Mouse (Mus musculus) 3T3-L1 (cell line): ENCODE results near the gene Cxcr3.

Source experiments
- DNase-seq: peaks from one replicate; pipeline ENCODE4 v3.0.0-alpha.2; 2015; ENCODE audit warnings: low read depth, low spot score

Cxcr3 gene

GRCm38 (mm10) chrX:101733828-101734319, at the start of gene Cxcr3:
Cxcr3 (minus strand) TSS chrX:101734269.
- no peak for DNase-seq

GRCm38 (mm10) chrX:101772035-101772434, 38.0 kb upstream of the Cxcr3 start:
- DNase-seq: peak; percentile 69

GRCm38 (mm10) chrX:101770307-101770706, 36.2 kb upstream of the Cxcr3 start:
- DNase-seq: no peak

GRCm38 (mm10) chrX:101769478-101769877, 35.4 kb upstream of the Cxcr3 start:
- DNase-seq: no peak

GRCm38 (mm10) chrX:101767280-101767679, 33.2 kb upstream of the Cxcr3 start:
- peak; percentile 3 for DNase-seq

GRCm38 (mm10) chrX:101765111-101765510, 31.0 kb upstream of the Cxcr3 start:
- DNase-seq: peak; percentile 12

- no peak for DNase-seq
These were observed 30.6 kb upstream of the Cxcr3 start for GRCm38 (mm10) chrX:101764621-101765020.

- no peak for DNase-seq
These were observed 20.4 kb upstream of the Cxcr3 start for GRCm38 (mm10) chrX:101754478-101754877.

- no peak for DNase-seq
These were observed 16.1 kb upstream of the Cxcr3 start for GRCm38 (mm10) chrX:101750144-101750543.

- no peak for DNase-seq
These were observed 7.0 kb upstream of the Cxcr3 start for GRCm38 (mm10) chrX:101741064-101741433.

- DNase-seq: no peak
These were observed 6.4 kb upstream of the Cxcr3 start for GRCm38 (mm10) chrX:101740335-101741063.

- no peak for DNase-seq
These were observed 3.1 kb upstream of the Cxcr3 start for GRCm38 (mm10) chrX:101737201-101737600.

- DNase-seq: no peak
These were observed 912 bp upstream of the Cxcr3 start for GRCm38 (mm10) chrX:101734981-101735380.

GRCm38 (mm10) chrX:101733288-101733687, 781 bp downstream of the Cxcr3 start:
- no peak for DNase-seq

GRCm38 (mm10) chrX:101732644-101733043, 1.4 kb downstream of the Cxcr3 start:
- no peak for DNase-seq

- no peak for DNase-seq
These were observed 4.1 kb downstream of the Cxcr3 start for GRCm38 (mm10) chrX:101730010-101730409.

GRCm38 (mm10) chrX:101720401-101720800, 13.7 kb downstream of the Cxcr3 start:
- no peak for DNase-seq

- DNase-seq: no peak
These were observed 29.0 kb downstream of the Cxcr3 start for GRCm38 (mm10) chrX:101705111-101705510.

- DNase-seq: no peak
These were observed 35.8 kb downstream of the Cxcr3 start for GRCm38 (mm10) chrX:101698232-101698631.

- no peak for DNase-seq
These were observed 36.5 kb downstream of the Cxcr3 start for GRCm38 (mm10) chrX:101697537-101697936.

- DNase-seq: no peak
These were observed 38.4 kb downstream of the Cxcr3 start for GRCm38 (mm10) chrX:101695686-101696085.
